Mouse (Mus musculus) adrenal gland (tissue): ENCODE results near the gene Zfp866.

ENCODE experiments used
- intact Hi-C: fragments of 180-260 bp; cut with DNase I; formaldehyde crosslinking; loops from one replicate; pipeline ENCODE4 v1.15.1; 2025
- long read RNA-seq, 2 experiments: library from polyadenylated mRNA; unstranded; transcript quantifications; one replicate each; pipeline ENCODE4 v2.0.0; 2020; ENCODE audit warnings: borderline replicate concordance in 1 of 2; ENCODE audit not compliant: insufficient replicate concordance in 1 of 2

Gene Zfp866
- long read RNA-seq, experiment 1, partial matches to known transcripts = 1 of 2 reads
- long read RNA-seq, experiment 1, other reads (novel, unspliced or antisense) = 0 of 2 reads
- long read RNA-seq, experiment 2, partial matches to known transcripts = 0 of 5 reads
- long read RNA-seq, experiment 2, other reads (novel, unspliced or antisense) = 5 of 5 reads

DNA sequence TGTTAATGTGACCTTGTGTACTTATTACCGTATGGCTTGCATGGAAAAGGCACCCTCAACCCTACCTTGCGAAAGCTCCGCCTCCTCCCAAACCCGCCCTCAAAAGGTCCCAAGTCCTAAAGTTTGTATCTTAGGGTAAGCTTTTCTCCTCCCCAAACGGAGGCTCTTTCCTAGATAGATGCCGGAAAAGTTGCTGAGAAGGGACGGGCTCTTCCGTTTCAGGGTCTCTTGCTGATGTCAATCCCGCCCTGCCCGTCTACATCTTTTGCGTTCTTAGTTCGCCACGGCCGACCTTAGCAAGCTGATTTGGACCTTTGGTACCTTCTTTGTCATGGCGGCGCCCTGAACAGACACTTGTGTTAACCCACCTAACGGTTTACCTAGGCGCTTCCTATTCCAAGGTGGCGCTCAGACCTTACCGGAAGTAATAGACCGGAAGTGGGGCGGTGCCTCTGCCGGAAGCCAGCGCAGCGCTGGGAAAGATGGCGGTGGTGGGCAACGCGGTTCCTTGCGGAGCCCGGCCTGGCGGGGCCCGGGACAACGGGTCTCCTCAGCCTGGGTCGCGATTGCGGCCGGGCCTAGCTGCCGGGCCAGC, at the start of gene Zfp866, which contains the start of gene Atp13a1:
Gene Zfp866 (minus strand): TSS at position 406 of the 595 bp plus-strand sequence.
Gene Atp13a1 (plus strand): TSS at position 391 of the 595 bp plus-strand sequence.
- intact Hi-C loops = no loop called here

DNA sequence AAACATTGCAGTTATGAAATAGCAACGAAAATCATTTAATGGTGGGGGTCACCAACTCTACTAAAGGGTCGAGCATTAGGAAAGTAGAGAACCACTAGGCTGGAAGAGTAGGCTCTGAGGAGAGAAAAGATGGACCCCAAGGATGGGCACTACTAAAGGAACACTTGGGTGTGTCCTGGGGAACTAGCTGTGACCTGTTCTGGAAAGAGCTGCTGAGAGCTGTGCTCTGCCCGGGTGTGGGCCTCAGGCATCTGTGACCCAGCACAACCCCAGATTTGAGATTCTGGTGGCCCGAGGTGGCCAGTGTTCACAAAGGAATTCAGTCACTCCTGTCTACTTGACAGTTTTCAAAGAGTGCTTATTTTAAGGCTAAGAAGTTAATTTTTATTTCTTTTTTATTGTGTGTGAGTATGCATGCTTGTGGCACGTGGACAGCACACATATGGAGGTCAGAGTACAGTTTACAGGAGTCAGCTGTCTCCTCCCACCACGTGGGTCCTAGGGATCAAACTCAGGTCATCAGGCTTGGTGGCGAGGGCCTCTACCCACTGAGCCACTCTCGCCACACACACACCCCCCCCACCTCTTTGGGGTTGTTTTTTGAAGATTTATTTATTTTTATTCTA, 46.2 kb upstream of the Zfp866 start:
- intact Hi-C loops = no loop called here

DNA sequence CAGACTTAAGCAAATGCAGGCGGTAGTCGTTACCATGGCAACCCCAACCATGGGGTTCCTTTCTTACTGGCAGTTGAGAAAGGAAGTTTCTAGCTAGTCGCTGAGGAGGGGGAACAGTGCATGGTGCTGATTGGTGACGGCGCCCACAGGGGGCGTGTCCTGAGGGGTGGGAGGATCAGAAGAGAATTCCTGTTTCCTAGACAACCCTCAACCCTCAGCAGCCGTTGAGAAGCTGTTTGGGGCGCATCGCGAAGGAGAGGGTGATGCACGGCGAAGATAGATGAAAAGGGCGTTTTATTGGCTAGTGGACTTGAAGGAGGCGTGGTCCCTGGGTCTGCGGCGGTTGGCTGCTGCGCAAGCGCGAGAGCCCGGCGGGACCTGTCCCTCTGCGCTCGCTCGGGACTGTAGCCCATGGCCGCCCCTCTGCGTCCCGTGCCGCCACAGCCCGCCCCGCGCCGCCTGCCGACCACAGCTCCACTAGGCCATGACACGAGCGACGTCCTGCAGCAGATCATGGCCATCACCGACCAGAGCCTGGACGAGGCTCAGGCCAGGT, 41.4 kb upstream of the Zfp866 start, which contains the start of gene Pbx4:
Gene Pbx4 (plus strand): TSS at position 194 of the 556 bp plus-strand sequence.
- intact Hi-C loops = no loop called here

DNA sequence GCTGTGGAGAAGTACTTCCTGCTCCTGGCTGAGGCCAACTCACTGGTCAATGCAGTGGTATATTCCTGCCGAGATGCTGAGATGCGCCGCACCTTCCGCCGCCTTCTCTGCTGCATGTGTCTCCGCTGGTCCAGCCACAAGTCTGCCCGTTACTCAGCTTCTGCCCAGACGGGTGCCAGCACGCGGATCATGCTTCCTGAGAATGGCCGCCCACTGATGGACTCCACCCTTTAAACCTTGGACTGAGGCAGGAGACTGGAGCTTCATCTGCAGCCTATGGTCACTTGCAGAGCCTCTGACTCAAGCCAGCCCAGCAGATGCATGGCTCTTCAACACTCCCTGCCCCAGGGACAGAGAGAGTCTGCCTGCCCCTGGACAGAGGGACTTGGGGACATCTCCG, 35.4 kb upstream of the Zfp866 start:
- intact Hi-C loops = no loop called here

DNA sequence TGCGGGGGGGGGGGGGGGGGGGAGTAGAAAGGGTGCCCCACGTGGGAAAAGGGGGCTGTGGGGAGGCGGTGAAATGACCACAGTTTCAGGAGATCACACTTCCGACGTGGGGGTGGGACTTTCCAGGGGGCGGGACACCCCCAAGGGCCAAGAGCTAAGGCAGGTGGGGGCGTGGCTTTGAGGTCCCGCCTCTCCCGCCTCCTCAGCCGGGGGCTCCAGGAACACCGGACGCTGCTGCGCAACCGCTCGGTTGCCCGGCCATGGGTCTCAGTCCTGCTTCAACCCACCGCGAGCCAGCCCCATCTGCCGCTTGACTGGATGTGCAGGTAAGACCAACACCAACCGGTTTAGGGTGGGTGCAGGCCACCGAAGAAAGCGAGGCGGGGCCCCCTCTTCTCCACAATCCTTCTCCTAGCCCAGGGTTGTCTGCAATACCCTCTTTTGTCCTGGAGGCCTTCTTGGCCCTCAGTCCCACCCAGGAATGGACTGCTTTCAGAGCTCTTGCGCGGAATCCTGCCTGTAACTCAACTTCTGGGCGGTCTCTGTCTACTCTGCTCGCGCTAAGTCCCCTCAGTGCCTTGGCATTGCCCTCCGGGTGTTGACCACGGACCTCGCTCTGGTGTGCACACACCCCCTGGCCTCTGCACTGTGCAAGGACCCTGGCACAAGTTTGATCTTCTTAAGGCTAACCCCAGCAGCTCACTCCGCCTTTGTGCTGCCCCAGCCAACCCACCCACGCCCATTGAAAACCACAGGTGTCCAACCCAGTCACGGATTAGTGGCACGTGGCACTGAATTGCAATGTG, 31.6 kb upstream of the Zfp866 start, which contains the start of gene Lpar2:
Gene Lpar2 (plus strand): TSS at position 44 of the 806 bp plus-strand sequence.
- intact Hi-C loops = no loop called here

DNA sequence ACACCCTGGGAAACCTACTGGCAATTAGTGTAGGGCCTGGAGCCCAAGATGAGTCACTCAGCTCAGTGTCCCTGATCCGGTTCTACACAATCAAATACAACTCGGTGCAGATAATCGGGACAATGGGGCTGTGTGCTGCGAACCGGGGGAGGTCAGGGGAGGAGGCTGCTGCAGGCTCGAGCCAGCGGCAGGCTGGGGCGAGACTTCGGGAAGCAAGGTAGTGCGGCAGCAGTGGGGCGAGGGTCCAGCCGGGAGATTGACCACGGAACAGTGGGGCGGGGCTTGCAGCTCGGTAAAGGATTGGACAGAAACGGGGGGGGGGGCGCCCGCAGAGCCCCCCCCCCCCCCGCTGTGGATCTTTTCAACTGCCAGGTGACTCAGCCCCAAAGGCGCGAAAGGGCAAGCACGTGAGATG, 31.0 kb upstream of the Zfp866 start:
- intact Hi-C loops = no loop called here

DNA sequence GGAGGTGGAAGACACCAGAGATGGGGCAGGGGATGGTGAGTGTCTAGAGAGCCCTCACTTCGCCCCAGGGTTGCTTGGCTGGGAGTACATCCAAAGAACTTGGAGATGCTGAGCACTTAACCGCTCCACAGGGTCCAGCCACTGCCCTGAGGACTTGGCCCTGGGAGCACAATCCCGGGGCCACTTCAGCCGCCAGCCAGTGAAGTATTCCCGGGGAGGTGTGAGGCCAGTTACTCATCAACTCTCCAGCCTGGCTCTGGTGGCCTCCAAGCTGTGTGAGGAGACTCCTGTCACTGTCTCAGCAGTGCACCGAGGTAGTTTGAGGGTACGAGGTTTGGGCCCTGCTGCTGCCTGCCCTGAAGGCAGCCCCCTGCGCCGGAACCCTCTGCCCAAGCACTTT, 29.5 kb upstream of the Zfp866 start:
- intact Hi-C loops = no loop called here

DNA sequence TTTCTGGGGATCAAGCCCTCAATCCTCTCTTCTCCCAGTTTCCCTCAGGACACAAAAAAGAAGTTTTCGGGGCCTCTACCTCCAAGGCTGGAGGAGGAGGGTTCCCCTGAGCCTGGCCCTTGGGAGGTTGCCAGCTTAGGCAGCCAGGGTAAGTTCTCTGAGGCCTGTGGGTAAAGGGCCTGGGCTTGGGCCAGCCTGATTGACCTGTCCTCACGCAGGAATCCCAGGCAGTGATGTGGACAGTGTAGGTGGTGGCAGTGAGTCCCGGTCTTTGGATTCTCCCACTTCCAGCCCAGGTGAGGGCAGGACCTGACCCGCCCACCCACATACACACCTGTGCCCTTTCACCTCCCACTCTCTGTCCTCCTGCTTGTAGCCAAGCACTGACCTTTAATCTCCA, 24.4 kb upstream of the Zfp866 start:
- intact Hi-C loops = no loop called here

DNA sequence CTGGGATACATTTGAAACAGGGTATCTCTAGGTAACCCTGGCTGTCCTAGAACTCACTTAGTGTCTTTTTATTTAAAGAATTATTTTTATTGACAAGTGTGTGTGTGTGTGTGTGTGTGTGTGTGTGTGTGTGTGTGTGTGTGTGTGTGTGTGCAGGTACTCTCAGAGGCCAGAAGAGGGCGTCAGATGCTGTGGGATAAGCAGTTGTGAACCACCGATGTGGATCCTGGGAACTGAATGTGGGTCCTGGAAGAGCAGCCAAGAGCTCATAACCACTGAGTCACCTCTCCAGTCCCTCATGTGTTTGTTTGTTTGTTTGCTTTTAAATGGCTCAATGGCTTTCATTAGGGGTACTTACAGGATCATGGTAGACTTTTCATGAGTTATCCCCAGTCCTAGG, 23.9 kb upstream of the Zfp866 start:
- intact Hi-C loops = no loop called here

DNA sequence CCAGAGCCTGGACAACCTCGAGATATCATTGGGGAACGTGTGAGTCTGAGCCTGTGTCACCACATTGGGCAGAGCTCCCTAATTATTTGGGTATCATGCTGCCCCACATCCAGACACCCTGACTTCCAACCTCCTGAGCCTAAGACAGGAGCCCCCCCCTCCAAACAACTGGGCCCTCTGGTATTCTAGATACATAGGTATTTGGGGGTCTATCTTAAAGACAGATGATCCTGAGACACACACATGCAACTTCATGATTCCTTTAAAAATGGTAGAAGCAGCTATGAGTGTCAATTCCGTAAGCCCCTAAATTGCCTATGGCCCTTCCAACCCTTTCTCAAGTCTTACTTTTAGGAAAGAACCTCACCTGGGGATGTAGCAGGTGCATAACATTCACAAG, 18.8 kb upstream of the Zfp866 start:
- intact Hi-C loops = no loop called here

DNA sequence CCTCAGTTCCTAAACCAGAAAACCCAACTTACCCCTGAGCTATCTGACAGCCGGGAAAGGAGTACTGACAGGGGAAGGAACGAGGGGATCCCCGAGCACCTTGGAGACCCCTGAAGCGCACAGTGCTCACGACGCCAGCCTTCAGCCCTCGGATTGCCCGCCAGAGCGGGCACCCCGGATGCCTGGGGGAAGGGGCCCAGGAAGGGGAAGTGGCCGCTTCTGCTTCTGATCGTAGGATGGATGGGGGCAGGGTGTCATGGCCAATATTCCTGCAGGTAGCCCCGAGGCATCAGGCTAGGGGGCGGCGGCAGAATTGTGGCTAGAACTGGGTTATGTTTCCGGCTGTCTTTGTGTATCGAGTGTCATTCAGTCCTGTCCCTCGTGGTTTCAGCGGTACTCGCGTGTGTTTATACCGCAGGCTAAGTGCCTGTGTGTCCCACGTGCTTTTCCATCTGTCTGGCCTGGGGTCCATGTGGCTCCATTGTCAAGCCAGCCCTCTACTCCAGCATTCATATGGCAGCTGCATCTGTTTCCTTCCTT, 18.0 kb upstream of the Zfp866 start:
- intact Hi-C loops = no loop called here

DNA sequence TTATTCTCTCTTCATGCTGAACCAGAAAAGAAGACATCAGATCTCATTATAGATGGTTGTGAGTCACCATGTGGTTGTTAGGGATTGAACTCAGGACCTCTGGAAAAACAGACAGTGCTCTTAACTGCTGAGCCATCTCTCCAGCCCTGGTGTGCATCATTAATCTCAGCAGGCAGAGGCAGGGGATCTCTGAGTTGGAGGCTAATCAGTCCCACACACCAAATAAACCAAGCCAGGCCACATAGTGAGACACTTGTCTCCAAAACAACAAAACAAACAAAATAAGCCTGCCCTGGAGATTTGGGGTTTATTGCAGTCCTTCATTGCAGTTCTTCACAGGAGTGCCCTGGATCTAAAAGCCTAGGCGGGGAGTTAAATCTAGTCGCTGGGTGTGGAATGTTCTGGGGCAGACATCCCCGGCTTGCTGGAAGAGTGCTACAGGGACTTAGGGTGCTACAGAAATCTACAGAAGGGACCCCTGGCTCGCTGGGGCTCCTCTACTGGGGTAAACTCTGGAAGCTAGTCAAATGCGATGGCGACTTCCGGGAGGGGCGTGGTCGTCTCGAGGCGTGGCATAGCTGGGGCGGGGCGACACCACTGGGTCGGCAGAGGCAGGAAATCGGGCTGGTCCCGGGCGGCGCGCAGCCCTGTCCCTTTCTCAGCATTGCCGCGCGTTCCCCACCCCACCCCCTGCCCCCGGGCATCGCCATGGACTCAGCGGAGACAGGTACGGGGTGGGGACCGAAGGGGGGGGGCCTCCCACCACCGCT, 17.3 kb upstream of the Zfp866 start, which contains the start of gene Gmip:
Gene Gmip (plus strand): TSS at position 586 of the 770 bp plus-strand sequence.
- intact Hi-C loops = no loop called here

DNA sequence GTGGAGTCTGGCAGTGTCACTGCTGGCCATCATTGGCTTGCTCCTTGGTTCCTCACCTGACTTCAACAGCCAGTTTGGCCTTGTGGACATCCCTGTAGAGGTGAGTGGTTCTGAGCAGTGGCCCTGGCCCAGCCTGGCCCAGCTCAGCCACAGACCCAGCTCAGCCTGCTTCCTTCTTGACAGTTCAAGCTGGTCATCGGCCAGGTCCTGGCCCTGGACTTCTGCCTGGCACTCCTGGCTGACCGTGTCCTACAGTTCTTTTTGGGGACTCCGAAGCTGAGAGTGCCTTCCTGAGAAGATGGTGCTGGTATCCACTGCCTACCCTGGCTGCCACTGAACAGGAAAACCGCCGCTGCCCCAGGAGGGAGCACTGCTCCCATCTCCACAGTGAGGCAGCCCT, 16.3 kb upstream of the Zfp866 start:
- intact Hi-C loops = no loop called here

DNA sequence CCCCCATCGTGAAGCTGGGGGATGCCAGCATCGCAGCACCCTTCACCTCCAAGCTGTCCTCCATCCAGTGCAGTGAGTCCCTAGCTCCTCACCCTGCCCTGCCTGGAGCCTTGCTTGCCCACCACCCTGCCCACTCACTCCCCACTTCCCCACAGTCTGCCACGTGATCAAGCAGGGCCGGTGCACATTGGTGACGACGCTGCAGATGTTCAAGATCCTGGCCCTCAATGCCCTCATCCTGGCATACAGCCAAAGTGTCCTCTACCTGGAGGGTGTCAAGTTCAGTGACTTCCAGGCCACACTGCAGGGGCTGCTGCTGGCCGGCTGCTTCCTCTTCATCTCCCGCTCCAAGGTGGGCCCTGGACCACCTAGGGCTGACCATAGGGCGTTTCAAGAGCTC, 14.5 kb upstream of the Zfp866 start:
- intact Hi-C loops = no loop called here

DNA sequence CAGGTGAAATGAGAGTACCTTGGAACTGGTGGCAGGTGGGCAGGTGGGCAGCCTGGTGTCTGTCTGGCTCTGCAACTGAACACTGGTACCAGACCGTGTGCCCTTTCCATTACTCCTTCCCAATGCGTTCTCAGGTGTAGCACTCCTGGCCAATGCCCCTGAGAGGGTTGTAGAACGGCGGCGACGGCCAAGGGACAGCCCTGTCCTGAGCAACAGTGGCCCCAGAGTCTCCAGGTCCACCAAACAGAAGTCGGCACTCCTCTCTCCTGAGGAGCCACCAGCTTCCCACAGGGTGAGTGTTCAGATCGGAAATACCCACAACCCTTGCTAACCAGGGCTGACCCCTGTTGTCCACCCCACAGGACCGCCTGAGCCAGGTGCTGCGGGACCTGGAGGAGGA, 14.1 kb upstream of the Zfp866 start:
- intact Hi-C loops = no loop called here

DNA sequence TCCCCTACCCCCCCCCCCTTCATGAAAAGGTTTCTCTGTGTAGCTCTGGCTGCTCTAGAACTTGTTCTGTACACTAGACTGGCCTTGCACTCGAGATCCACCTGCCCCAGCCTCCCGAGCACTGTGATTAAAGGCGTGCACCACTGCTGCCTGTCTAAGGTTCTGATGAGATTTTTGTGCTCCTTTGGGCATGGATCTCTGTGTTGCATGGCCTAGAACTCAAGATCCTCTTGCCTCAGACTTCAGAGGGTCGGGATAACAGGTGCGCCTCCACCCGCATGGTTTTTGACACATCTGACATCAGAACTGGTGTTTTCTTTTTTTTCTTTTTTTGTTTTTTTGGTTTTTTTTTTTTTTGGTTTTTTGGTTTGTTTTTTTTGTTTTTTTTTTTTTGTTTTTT, 13.6 kb upstream of the Zfp866 start:
- intact Hi-C loops = no loop called here

DNA sequence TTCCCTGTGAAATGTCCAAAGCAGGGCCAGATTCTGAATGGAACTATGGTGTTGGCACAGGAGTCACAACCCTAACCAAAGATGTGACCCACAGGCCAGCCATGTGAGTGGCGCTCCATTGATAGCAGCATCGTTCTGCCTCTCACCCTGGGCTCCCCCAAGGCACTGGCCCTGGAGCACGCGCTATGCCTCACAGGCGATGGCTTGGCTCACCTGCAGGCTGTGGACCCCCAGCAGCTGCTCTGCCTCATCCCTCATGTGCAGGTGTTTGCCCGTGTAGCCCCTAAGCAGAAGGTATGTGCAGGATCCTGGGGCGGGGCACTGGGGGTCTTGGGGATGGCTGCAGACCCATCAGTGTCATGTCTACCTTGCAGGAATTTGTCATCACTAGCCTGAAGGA, 12.4 kb upstream of the Zfp866 start:
- intact Hi-C loops = no loop called here

DNA sequence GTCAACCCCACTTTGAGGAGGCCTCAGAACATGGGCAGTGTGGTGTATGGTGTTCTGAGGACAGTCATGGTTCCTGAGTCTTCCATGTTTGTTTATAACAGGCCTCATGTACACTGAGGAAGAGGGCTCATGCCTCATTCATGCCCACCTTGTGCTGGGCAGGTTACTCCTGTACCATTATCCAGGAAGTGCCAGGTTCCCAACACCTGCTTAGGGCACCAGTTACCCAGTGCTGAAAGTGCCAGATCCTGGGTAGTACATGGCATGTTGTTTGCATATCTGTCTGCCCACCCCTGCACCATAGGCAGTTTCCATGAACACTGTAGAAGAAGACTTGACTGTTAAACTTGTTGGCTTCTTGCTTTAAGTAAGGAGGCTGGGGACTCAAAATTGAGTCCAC, 11.2 kb upstream of the Zfp866 start:
- intact Hi-C loops = no loop called here

DNA sequence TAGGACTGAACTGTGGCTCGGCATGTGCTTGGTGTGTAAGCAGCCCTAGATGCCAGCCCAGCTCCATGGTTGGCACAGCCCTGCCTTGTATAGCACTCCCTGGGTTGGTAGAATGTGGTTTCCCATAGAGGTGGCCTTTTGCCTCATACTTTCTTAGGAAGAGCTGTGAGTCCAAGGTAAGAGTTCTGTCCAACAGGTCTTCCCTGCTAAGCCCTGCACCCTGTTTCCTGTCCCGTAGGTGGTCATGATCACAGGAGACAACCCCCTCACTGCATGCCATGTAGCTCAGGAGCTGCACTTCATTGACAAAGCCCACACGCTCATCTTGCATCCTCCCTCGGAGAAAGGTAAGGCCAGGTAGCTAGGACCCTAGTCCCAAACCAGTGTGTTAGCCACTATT, 10.8 kb upstream of the Zfp866 start:
- intact Hi-C loops = no loop called here

DNA sequence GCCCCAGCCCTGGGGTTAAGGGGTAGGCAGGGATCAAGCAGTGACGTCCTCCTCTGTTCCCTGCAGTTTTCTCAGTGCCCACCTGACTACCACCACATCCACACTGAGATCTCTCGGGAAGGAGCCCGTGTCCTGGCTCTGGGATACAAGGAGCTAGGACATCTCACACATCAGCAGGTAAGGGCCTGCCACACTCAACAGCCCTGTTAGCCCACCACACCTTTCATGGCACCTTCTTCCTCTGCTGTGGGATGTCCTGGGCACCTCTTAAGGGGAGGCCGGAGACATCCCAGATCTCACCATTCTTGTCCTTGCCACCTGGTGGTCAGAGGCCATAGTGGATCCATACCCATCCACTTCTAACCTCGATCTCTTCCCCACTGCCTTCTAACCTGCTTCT, 9.0 kb upstream of the Zfp866 start:
- intact Hi-C loops = no loop called here

DNA sequence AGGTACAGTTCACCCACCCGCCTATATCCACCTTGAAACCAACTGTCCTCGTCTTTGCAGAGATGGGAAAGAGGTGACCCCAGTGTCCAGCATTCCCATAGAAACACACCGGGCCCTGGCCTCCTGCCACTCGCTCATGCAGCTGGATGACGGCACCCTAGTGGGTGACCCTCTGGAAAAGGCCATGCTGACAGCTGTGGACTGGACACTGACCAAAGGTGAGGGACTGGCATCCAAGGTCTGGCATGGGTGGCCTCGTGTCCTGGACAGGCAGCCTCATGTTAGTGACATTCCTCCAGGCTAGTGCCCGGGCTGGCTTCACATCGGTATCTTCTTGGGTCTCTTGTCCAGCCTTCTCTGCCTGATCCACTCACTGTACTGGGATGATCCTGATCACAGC, 8.3 kb upstream of the Zfp866 start:
- intact Hi-C loops = no loop called here
